Comparison of ENCODE assay signal across 8 mouse cellular contexts in the genomic region with DNA sequence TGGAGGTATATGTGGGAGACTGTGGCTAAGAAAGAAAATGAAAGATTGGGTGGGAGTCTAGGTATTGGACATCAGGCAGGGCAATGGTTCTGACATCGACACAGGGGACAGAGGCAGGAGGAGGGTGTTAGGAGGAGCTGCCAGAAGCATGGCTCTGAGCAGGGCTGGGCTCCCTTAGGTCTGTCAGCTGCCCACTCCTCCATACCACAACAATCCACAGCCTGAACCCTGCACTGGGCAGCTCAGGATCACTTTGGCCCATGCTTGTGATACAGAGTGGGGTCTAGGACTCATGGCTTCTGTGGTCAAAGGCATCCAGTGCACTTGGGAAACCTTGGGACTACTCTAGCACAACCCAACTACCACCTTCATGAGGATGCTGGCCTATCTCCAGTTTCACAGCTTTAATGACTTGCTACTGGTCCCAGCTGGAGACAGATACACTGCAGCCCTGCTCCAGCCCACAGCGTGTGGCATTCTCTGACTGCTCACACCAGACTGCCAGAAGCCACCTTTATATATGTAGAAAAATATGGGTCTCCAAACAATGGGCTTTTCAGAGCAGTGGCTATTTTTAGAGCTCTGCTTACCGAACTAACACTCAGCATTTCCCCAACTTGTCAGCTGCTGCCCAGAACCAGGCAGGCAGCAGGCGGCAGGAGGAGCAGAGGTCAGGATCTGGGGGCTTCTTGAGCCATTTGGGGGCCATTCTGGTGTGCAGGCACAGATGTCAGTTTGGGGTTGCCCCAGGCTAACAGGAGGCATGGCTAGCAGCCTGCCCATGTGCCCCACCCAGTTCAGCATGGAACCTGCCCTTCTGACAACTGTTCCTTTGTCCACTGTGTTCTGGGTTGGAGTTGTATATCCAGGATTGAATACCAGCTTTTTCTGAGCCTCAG.
DNase-seq lines count a peak whose midpoint lies in the region; ATAC-seq and TF ChIP-seq lines count a peak whose summit lies in the region.

No protein-coding gene starts in this region.

- no peak overlapping the region for H3K9ac ChIP-seq in lung, postnatal 0 days (replicated peaks; ENCODE audit: low read depth)
- H3K9ac ChIP-seq in intestine, embryonic 15.5 days = no peak overlapping the region
- no peak overlapping the region for H3K9ac ChIP-seq in neural tube, embryonic 15.5 days (replicated peaks)

- H3K9me3 ChIP-seq in lung, postnatal 0 days (ENCODE audit: low read length) = no peaks in the 10 kb centered on the region
- no peaks in the 10 kb centered on the region for H3K9me3 ChIP-seq in intestine, embryonic 15.5 days
- no peaks in the 10 kb centered on the region for H3K9me3 ChIP-seq in neural tube, embryonic 15.5 days (replicated peaks)

- TF ChIP-seq POLR2A in cerebellum, adult 2 months (IDR thresholded peaks at IDR 0.05; ENCODE audit: borderline replicate concordance, insufficient read depth, low read length) = no peak

- ATAC-seq in lung, postnatal 0 days = peak; percentile 1; the same call in 1 of the 2 replicates
- ATAC-seq in intestine, embryonic 15.5 days = 0 out of 2 replicates have a peak, but pooled peaks have one; percentile 15
- peak; percentile 8; the same call in 1 of the 2 replicates for ATAC-seq in neural tube, embryonic 15.5 days (ENCODE audit: low FRiP score)

- TF ChIP-seq EP300 in lung, postnatal 0 days (IDR thresholded peaks at IDR 0.05) = no peak

- no peaks in the 10 kb centered on the region for H3K36me3 ChIP-seq in lung, postnatal 0 days (ENCODE audit: insufficient read depth, low read length)
- H3K36me3 ChIP-seq in intestine, embryonic 15.5 days = no peaks in the 10 kb centered on the region
- no peaks in the 10 kb centered on the region for H3K36me3 ChIP-seq in neural tube, embryonic 15.5 days

- H3K27me3 ChIP-seq in cerebellum, adult 2 months (ENCODE audit: control insufficient read depth, insufficient read depth, low read length) = no peaks in the 10 kb centered on the region
- no peaks in the 10 kb centered on the region for H3K27me3 ChIP-seq in lung, postnatal 0 days (replicated peaks; ENCODE audit: insufficient read depth, low read length)
- no peaks in the 10 kb centered on the region for H3K27me3 ChIP-seq in intestine, embryonic 15.5 days (replicated peaks)
- H3K27me3 ChIP-seq in neural tube, embryonic 15.5 days (replicated peaks) = no peaks in the 10 kb centered on the region

- DNase-seq in cerebellum, adult 2 months = peak in 1 of 2 experiments; percentile 51
- DNase-seq in cerebellum, adult 8-10 months = no peak
- no peak for DNase-seq in lung, postnatal 0 days (ENCODE audit: low spot score)
- no peak for DNase-seq in lung, adult 18-20 months
- no peak for DNase-seq in yolk sac, embryonic 10.5 days (ENCODE audit: low spot score)
- DNase-seq in urinary bladder, postnatal 36 days (ENCODE audit: low spot score in 2 of 2) = no peak

- H3K4me2 ChIP-seq in lung, postnatal 0 days (replicated peaks; ENCODE audit: low read depth, low read length) = 0 out of 2 replicates have a peak overlapping the region, but pooled peaks have one; percentile 17
- no peak overlapping the region for H3K4me2 ChIP-seq in intestine, embryonic 15.5 days (replicated peaks)
- H3K4me2 ChIP-seq in neural tube, embryonic 15.5 days = no peak overlapping the region

- no peak overlapping the region for H3K4me3 ChIP-seq in cerebellum, adult 2 months (replicated peaks; ENCODE audit: insufficient read depth, low read depth, low read length)
- H3K4me3 ChIP-seq in lung, postnatal 0 days (ENCODE audit: low read depth, low read length) = no peak overlapping the region
- H3K4me3 ChIP-seq in intestine, embryonic 15.5 days (replicated peaks) = no peak overlapping the region
- H3K4me3 ChIP-seq in neural tube, embryonic 15.5 days (replicated peaks) = no peak overlapping the region

- WGBS in cerebellum, adult 2 months = 12% methylated on average over 4 of the region's 4 CpGs
- WGBS in lung, postnatal 0 days = 15% methylated on average over 4 of the region's 4 CpGs
- 37% methylated on average over 4 of the region's 4 CpGs for WGBS in intestine, embryonic 15.5 days
- WGBS in neural tube, embryonic 15.5 days = 22% methylated on average over 4 of the region's 4 CpGs

- H3K27ac ChIP-seq in cerebellum, adult 2 months (ENCODE audit: insufficient read depth, low read length) = peak overlapping the region; percentile 70; the same call in 1 of the 2 replicates
- peak overlapping the region; percentile 80 for H3K27ac ChIP-seq in lung, postnatal 0 days (ENCODE audit: low read length)
- peak overlapping the region; percentile 15; the same call in 1 of the 2 replicates for H3K27ac ChIP-seq in intestine, embryonic 15.5 days
- peak overlapping the region; percentile 49 for H3K27ac ChIP-seq in neural tube, embryonic 15.5 days (replicated peaks)

- TF ChIP-seq CTCF in cerebellum, adult 2 months (IDR thresholded peaks at IDR 0.05; ENCODE audit: borderline replicate concordance, insufficient read depth, low read depth, low read length) = no peak
- no peak for TF ChIP-seq CTCF in lung, postnatal 0 days (IDR thresholded peaks at IDR 0.05)

- peaks cover 89% of the 10 kb centered on the region for H3K4me1 ChIP-seq in cerebellum, adult 2 months (ENCODE audit: control insufficient read depth, insufficient read depth, low read length)
- H3K4me1 ChIP-seq in lung, postnatal 0 days (ENCODE audit: insufficient read depth, low read depth, low read length) = peaks cover 54% of the 10 kb centered on the region
- peaks cover 40% of the 10 kb centered on the region for H3K4me1 ChIP-seq in intestine, embryonic 15.5 days (replicated peaks)
- H3K4me1 ChIP-seq in neural tube, embryonic 15.5 days = peaks cover 92% of the 10 kb centered on the region

Comparison
In these comparisons a context has a peak if more than half of its experiments do, and no peak if none do; other contexts are left out.
1. H3K27ac ChIP-seq: peak in every context shown above with its lines; median percentile 80 in lung, postnatal 0 days; 70 in cerebellum, adult 2 months; 49 in neural tube, embryonic 15.5 days; 15 in intestine, embryonic 15.5 days.